Mouse (Mus musculus): Measurements from ENCODE around the gene Camk1d. TPM values are rescaled to one million over a fixed set of nuclear protein-coding genes. Genes with fewer than 3 reads are reported as not detected.

Gene Camk1d
- polyA plus RNA-seq, 1 experiment = 1.0 TPM

DNA sequence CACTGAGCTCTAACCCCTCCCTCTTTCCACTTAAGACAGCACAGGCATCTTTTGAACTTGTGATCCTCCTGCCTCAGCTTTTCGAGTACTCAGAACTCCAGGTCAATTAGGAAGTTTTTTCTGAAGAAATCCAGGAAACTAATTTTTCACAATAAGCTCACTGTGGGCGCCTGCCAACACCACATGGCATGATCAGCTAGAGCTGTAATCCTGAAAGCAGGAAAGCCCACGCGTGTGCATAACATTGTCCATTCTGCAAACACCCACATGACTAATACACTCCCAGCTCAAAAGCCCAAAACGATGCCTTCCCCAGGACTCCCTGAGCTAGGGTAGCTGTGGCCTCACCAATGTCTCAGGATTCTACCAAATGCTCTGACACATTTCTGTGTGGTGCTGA is 125.2 kb downstream of the Camk1d start:
- Histone ChIP-seq H3K27ac (ENCODE audit: insufficient read depth, low read depth, low read length) (no peak overlapping the region), H3K4me1 (ENCODE audit: control insufficient read depth, insufficient read depth, low read length) (no peaks in the 10 kb centered on the region), H3K27me3 (replicated peaks; ENCODE audit: control insufficient read depth, insufficient read depth, low read length) (no peaks in the 10 kb centered on the region), H3K36me3 (ENCODE audit: control insufficient read depth, insufficient read depth, low read length) (no peaks in the 10 kb centered on the region), H3K4me3 (ENCODE audit: insufficient read depth, low read depth, low read length) (no peak overlapping the region)
- DNase-seq = no peak
- WGBS = 81% methylated on average over 5 of the region's 5 CpGs
- TF ChIP-seq CTCF (conservative IDR thresholded peaks at IDR 0.05; ENCODE audit: insufficient read depth, insufficient read length, low read depth, low read length) = no peak
- TF ChIP-seq POLR2A (IDR thresholded peaks at IDR 0.05; ENCODE audit: low read depth, low read length) = no peak

DNA sequence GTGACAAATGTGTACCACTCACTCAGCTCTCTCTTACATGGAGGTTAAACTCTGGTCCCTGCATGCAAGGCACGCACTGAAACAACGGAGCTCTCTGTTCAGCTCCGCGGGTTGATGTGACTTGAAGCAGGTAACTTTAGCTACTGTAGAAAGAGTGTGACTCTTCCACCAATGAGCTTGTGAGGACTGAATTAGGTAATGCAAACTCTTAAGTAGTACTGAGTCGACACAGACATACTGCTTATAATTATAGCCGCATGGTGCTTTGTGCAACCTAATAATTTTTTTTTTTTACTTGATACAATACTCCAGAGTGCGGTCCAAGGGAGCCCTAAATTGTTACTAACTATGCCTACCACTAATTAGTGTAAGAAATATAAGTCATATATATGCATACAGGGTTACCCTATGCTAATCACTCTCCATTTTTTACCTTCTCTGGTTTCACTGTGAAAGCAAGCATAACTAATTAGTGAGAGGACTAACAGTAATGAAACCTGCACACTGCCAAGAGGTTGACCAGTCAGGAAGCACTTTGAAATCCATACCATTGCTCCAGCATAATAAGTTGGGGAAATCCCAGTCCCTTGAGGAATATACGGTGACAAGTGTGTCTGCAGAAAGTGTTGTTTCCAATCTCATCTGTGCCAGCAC is 125.9 kb downstream of the Camk1d start:
- Histone ChIP-seq H3K4me1 (ENCODE audit: control insufficient read depth, insufficient read depth, low read length) (no peaks in the 10 kb centered on the region), H3K27ac (ENCODE audit: insufficient read depth, low read depth, low read length) (no peak overlapping the region), H3K36me3 (ENCODE audit: control insufficient read depth, insufficient read depth, low read length) (no peaks in the 10 kb centered on the region), H3K4me3 (ENCODE audit: insufficient read depth, low read depth, low read length) (no peak overlapping the region), H3K27me3 (replicated peaks; ENCODE audit: control insufficient read depth, insufficient read depth, low read length) (no peaks in the 10 kb centered on the region)
- no peak for TF ChIP-seq POLR2A (IDR thresholded peaks at IDR 0.05; ENCODE audit: low read depth, low read length)
- TF ChIP-seq CTCF (conservative IDR thresholded peaks at IDR 0.05; ENCODE audit: insufficient read depth, insufficient read length, low read depth, low read length) = no peak
- DNase-seq = no peak
- WGBS = 67% methylated on average over 8 of the region's 8 CpGs

DNA sequence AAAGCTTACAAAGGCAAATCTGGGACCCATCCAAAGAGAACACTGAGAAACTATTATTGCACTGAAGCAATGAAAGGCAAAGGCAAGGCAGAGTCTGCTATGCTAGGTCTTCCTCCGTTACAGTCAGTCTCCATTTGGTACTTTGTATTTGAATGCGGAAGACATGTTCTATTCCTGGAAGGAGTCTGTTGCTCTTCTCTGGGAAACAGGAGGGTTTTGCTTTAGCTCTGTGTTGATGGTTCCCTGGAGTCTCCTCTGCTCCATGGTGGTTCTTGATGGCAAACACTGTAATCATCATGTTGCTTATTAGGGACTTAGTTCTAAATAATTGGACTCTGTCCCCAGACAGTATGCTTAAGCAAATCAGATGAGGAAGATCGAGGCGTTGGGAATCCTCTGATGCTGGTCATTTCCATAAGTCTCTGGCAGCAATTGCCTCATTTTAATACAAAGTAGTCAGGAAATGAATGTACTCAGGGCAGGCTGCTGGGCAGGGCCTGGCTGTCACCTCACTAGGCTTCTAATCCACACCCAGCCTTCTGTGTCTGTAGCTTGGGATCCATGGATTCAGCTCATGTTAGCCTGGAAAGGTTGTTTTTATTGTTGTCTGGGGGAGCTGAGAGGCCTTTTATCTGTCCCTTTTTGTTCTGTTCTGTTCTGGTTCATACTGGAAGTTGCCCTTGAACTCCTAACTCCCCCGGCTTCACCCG is 129.8 kb downstream of the Camk1d start:
- TF ChIP-seq POLR2A (IDR thresholded peaks at IDR 0.05; ENCODE audit: low read depth, low read length) (no peak), CTCF (conservative IDR thresholded peaks at IDR 0.05; ENCODE audit: insufficient read depth, insufficient read length, low read depth, low read length) (no peak)
- H3K4me1 ChIP-seq (ENCODE audit: control insufficient read depth, insufficient read depth, low read length) = no peaks in the 10 kb centered on the region
- H3K27me3 ChIP-seq (replicated peaks; ENCODE audit: control insufficient read depth, insufficient read depth, low read length) = no peaks in the 10 kb centered on the region
- H3K4me3 ChIP-seq (ENCODE audit: insufficient read depth, low read depth, low read length) = no peak overlapping the region
- WGBS = 86% methylated on average over 6 of the region's 6 CpGs
- H3K36me3 ChIP-seq (ENCODE audit: control insufficient read depth, insufficient read depth, low read length) = no peaks in the 10 kb centered on the region
- DNase-seq = no peak
- H3K27ac ChIP-seq (ENCODE audit: insufficient read depth, low read depth, low read length) = no peak overlapping the region

DNA sequence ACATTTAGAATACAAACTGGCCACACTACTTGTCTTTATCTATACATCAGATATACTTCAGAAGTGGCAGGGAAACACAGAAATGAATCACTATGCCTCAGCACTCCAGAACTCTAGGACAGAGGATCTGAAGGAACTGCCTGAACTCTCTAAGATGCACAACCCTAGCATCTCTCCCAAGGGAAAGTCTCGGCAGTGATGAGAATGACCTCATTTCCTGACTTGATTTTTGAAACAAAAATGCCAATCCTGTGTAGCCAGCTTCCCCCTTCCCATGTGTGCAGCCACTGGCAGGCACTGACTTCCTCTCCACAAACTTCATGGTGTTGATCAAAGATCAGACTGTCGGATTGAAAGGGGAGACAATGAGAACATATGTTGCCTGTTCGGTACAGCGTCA is 134.9 kb downstream of the Camk1d start:
- 50% methylated on average over 4 of the region's 4 CpGs for WGBS
- DNase-seq = no peak

DNA sequence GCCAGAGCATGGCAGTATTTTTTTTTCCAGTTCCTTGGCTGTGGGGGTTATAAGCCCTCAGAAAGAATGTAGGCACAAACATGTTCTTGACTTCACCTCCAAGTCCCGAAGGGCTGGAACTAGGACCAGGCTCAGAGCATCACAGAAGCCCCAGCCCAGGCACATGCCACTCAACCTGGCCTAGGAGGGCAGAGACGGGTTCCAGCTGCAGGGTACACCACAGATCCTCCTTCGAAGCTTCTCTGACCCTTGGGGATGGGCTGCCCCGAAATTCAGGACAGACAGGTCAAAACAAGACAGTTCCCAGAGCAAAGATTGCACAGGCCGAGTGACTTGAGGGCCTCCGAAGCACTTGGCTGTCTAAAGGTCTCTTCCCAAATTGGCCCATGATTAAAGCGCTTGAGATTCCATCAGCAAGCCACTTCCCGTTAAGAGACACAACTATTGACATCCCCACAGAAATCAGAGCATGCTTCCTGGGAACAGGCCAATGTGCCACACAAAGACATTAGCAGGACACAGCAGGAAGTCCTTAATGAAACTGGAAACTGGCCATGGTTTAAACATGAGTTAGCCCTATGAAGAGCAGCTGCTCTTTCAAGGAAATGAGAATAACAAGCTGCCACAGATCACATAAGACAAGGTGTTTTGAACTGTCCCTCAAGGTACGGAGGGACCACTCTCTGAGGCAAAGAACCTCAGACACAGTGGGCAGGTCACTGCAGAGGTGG is 136.8 kb downstream of the Camk1d start:
- Histone ChIP-seq H3K4me3 (ENCODE audit: insufficient read depth, low read depth, low read length) (no peak overlapping the region), H3K4me1 (ENCODE audit: control insufficient read depth, insufficient read depth, low read length) (0 out of 2 replicates have a peak, but pooled peaks cover 3% of the 10 kb centered on the region), H3K36me3 (ENCODE audit: control insufficient read depth, insufficient read depth, low read length) (no peaks in the 10 kb centered on the region), H3K27me3 (replicated peaks; ENCODE audit: control insufficient read depth, insufficient read depth, low read length) (no peaks in the 10 kb centered on the region), H3K27ac (ENCODE audit: insufficient read depth, low read depth, low read length) (no peak overlapping the region)
- WGBS = 63% methylated on average over 9 of the region's 9 CpGs
- TF ChIP-seq POLR2A (IDR thresholded peaks at IDR 0.05; ENCODE audit: low read depth, low read length) (no peak), CTCF (conservative IDR thresholded peaks at IDR 0.05; ENCODE audit: insufficient read depth, insufficient read length, low read depth, low read length) (no peak)
- DNase-seq = peak; percentile 66

More for the DNA sequence above, 134.9 kb downstream of the Camk1d start:
- H3K27me3 ChIP-seq (replicated peaks; ENCODE audit: control insufficient read depth, insufficient read depth, low read length) = no peaks in the 10 kb centered on the region
- TF ChIP-seq CTCF (conservative IDR thresholded peaks at IDR 0.05; ENCODE audit: insufficient read depth, insufficient read length, low read depth, low read length) = no peak
- no peak for TF ChIP-seq POLR2A (IDR thresholded peaks at IDR 0.05; ENCODE audit: low read depth, low read length)
- H3K27ac ChIP-seq (ENCODE audit: insufficient read depth, low read depth, low read length) = no peak overlapping the region
- H3K4me1 ChIP-seq (ENCODE audit: control insufficient read depth, insufficient read depth, low read length) = 0 out of 2 replicates have a peak, but pooled peaks cover 3% of the 10 kb centered on the region
- H3K4me3 ChIP-seq (ENCODE audit: insufficient read depth, low read depth, low read length) = no peak overlapping the region
- H3K36me3 ChIP-seq (ENCODE audit: control insufficient read depth, insufficient read depth, low read length) = no peaks in the 10 kb centered on the region

DNA sequence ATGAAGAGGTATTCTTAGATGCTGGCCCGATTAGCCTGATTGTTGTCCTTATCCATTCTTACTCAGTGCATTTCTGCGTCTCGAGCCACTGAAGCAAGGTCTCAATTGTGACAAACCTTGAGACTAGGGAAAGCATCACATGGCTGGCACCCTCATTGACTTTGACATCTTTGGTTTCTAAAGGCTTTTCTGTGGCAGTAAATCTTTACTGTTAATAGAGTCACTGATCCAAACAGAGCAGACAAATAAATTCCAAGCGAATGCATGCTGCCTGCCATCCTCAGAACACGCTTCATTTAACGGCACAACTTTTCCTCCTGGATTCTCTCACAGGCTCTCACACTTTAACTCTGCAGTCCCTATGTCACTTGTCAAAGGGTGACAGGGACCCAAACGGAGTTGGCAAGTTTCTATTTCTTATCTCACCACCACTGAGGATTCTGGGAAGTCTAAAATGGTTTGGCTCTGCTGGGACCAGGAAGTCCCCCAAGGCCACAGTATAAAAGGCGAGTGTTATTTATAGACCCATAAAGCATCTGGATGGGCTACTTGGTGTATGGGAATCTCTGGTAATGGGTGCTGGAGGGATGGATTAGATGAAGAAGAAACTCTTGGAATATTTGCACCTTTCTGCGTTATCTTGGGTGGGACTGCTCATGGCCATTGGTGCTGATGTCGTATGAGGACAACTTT is 141.9 kb downstream of the Camk1d start:
- no peak for DNase-seq
- Histone ChIP-seq H3K4me1 (ENCODE audit: control insufficient read depth, insufficient read depth, low read length) (0 out of 2 replicates have a peak, but pooled peaks cover 1% of the 10 kb centered on the region), H3K4me3 (ENCODE audit: insufficient read depth, low read depth, low read length) (no peak overlapping the region), H3K27me3 (replicated peaks; ENCODE audit: control insufficient read depth, insufficient read depth, low read length) (no peaks in the 10 kb centered on the region), H3K27ac (ENCODE audit: insufficient read depth, low read depth, low read length) (no peak overlapping the region), H3K36me3 (ENCODE audit: control insufficient read depth, insufficient read depth, low read length) (no peaks in the 10 kb centered on the region)
- 54% methylated on average over 10 of the region's 10 CpGs for WGBS
- TF ChIP-seq POLR2A (IDR thresholded peaks at IDR 0.05; ENCODE audit: low read depth, low read length) = no peak
- TF ChIP-seq CTCF (conservative IDR thresholded peaks at IDR 0.05; ENCODE audit: insufficient read depth, insufficient read length, low read depth, low read length) = no peak

All from kidney, adult 2 months (tissue).